Mouse (Mus musculus) limb, embryonic 14.5 days (tissue): ENCODE measurements around the gene Col4a2. TPM values are rescaled to one million over a fixed set of nuclear protein-coding genes. Genes with fewer than 3 reads are reported as not detected.

Experiments used
- ATAC-seq: fragments of 200-750 bp; cut with Nextera tagmentation; 2 replicates; pipeline ENCODE4 v1.8.0; 2017; ENCODE audit warnings: low read depth, moderate number of reproducible peaks, moderate TSS enrichment; ENCODE audit not compliant: low FRiP score
- DNase-seq: peaks from one replicate; pipeline ENCODE4 v3.0.0-alpha.2; 2015; ENCODE audit warnings: low spot score
- H3K27ac ChIP-seq: fragments of 300-500 bp; sonication (generic); replicated peaks from 2 replicates; pipeline ENCODE4 v1.5.1; 2014; ENCODE audit warnings: low read depth, mild to moderate bottlenecking, low read length, moderate library complexity, mixed read lengths
- H3K27me3 ChIP-seq: fragments of 300-500 bp; sonication (generic); 2 replicates; pipeline ENCODE4 v1.6.1; 2014; ENCODE audit warnings: low read length, mixed read lengths; ENCODE audit not compliant: control insufficient read depth, insufficient read depth
- H3K36me3 ChIP-seq: fragments of 300-500 bp; sonication (generic); 2 replicates; pipeline ENCODE4 v1.6.1; 2014; ENCODE audit warnings: mild to moderate bottlenecking, low read length, moderate library complexity, mixed read lengths; ENCODE audit not compliant: control insufficient read depth, insufficient read depth
- H3K4me1 ChIP-seq: fragments of 300-500 bp; sonication (generic); 2 replicates; pipeline ENCODE4 v1.6.1; 2014; ENCODE audit warnings: antibody characterized with exemption, low read length, mixed read lengths; ENCODE audit not compliant: control insufficient read depth, insufficient read depth
- H3K4me2 ChIP-seq: fragments of 300-500 bp; sonication (generic); replicated peaks from 2 replicates; pipeline ENCODE4 v1.6.1; 2014; ENCODE audit warnings: low read depth, mild to moderate bottlenecking, low read length, moderate library complexity; ENCODE audit not compliant: severe bottlenecking
- H3K4me3 ChIP-seq: fragments of 300-500 bp; sonication (generic); replicated peaks from 2 replicates; pipeline ENCODE4 v1.5.1; 2014; ENCODE audit warnings: low read length
- H3K9ac ChIP-seq: fragments of 300-500 bp; sonication (generic); 2 replicates; pipeline ENCODE4 v1.6.1; 2014; ENCODE audit warnings: mild to moderate bottlenecking, low read depth, low read length, moderate library complexity; ENCODE audit not compliant: severe bottlenecking
- H3K9me3 ChIP-seq: fragments of 300-500 bp; sonication (generic); 2 replicates; pipeline ENCODE4 v1.6.1; 2016; ENCODE audit warnings: low read length; ENCODE audit not compliant: control insufficient read depth
- POLR2A ChIP-seq: fragments of 200-500 bp; IDR thresholded peaks from 2 replicates; pipeline ENCODE4 v1.8.0; 2012; ENCODE audit warnings: inconsistent platforms, mild to moderate bottlenecking, moderate library complexity, borderline replicate concordance; ENCODE audit not compliant: insufficient read depth, insufficient read length; ENCODE audit errors: extremely low read depth
- WGBS: fragments of 180-500 bp; shearing (Covaris S2); extraction: QIAGEN DNeasy Blood & Tissue Kit; methylation state at CpG from one replicate; pipeline ENCODE4 v1.1.7; 2014; 5-methylcytosine and 5-hydroxymethylcytosine counted together
- polyA plus RNA-seq, 2 experiments: library from polyadenylated mRNA; depleted of rRNA in 1 of 2; stranded (reverse) in 1 of 2; unstranded in 1 of 2; fragments of >200 nt; fragmentation: Nextera tagmentation in 1 of 2; extraction: Ambion mirVana in 1 of 2; gene quantifications; 2 replicates each; pipeline versions ENCODE4 v1.2.1 to v1.2.3; 2012 to 2014

Gene Col4a2
- polyA plus RNA-seq, 2 experiments: 76.4 to 89.0 TPM

DNA sequence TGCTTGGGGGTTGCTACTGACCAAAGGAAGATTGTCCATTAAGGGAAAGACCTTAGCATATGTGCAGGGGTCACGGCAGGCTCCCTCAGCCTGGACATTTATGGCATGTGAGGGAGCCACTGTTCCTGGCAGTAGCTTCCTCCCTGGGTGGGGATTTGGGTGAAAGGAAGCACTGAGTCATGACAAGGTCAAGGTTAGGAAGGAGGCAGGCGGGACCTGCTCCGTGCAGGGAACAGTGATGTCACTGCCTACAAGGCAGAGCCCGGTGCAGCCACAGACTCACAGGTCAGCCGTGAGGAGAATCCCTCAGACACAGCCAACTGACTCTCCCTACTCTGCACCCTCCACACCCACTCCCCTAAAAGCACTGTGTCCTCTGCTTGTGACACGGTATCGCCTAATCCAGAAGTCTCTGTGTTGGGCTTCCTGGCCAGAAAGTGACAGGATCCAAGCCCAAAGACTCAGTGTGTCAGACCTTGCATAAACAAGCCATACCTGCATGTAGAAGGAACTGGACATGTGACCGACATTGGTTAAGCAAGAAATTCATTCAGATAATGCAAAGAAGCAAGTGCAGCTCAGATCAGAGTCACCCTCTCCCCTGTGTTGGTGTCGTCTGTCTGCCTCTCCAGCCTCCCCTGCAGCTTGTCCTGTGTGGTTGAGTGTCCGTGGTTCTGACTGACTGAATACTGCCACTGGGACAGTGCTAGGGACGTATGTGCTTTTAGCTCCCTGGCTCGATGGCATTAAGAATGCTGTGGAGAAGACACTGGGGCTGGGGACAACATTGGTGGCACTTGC is 27.9 kb downstream of the Col4a2 start:
- Histone ChIP-seq H3K27me3 (no peaks in the 10 kb centered on the region), H3K27ac (no peak overlapping the region), H3K4me3 (no peak overlapping the region), H3K4me1 (peaks cover 13% of the 10 kb centered on the region), H3K9ac (no peak overlapping the region; the same call in 1 of the 2 replicates), H3K36me3 (no peaks in the 10 kb centered on the region), H3K9me3 (no peaks in the 10 kb centered on the region), H3K4me2 (no peak overlapping the region)
- DNase-seq (no peak), ATAC-seq (no peak)
- 62% methylated on average over 12 of the region's 12 CpGs for WGBS
- no peak for TF ChIP-seq POLR2A

- Histone ChIP-seq H3K4me3 (no peak overlapping the region), H3K4me1 (peaks cover 13% of the 10 kb centered on the region), H3K4me2 (no peak overlapping the region), H3K9ac (no peak overlapping the region), H3K27me3 (no peaks in the 10 kb centered on the region), H3K36me3 (no peaks in the 10 kb centered on the region), H3K27ac (no peak overlapping the region), H3K9me3 (no peaks in the 10 kb centered on the region)
- TF ChIP-seq POLR2A: no peak
- WGBS: 69% methylated on average over 3 of the region's 3 CpGs
- DNase-seq: no peak
- ATAC-seq: no peak
Observed at GRCm38 (mm10) chr8:11341111-11341566, 28.5 kb downstream of the Col4a2 start.

DNA sequence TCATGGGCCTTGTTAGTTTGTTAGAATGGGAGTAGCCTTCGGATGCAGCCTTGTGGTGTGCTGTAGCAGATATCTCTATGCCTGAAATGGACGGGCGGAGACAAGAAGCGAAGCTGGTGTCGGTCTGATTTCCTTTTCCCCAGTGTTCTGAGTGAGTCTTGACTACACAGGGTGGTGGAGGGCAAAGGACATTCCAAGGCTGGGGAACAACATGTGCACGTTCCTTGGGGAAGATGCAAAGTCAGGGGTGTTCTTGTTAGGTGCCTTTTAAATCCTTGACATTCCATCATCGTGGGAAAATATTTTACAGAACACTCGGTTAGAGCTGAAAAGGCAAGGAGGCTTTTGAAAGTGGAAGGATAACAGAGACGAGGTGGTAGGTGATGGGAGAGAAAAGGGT is 31.9 kb downstream of the Col4a2 start:
- Histone ChIP-seq H3K9me3 (no peaks in the 10 kb centered on the region), H3K36me3 (no peaks in the 10 kb centered on the region), H3K27ac (no peak overlapping the region), H3K4me3 (no peak overlapping the region), H3K27me3 (no peaks in the 10 kb centered on the region), H3K9ac (no peak overlapping the region), H3K4me2 (no peak overlapping the region), H3K4me1 (peaks cover 16% of the 10 kb centered on the region)
- WGBS: 71% methylated on average over 9 of the region's 9 CpGs
- TF ChIP-seq POLR2A: no peak
- ATAC-seq: no peak
- DNase-seq: no peak

GRCm38 (mm10) chr8:11346225-11346624 is 33.6 kb downstream of the Col4a2 start:
- peaks cover 13% of the 10 kb centered on the region for H3K4me1 ChIP-seq
- no peaks in the 10 kb centered on the region for H3K36me3 ChIP-seq
- no peak overlapping the region for H3K4me3 ChIP-seq
- TF ChIP-seq POLR2A: no peak
- DNase-seq (no peak), ATAC-seq (no peak)
- H3K9ac ChIP-seq: no peak overlapping the region
- WGBS: 82% methylated on average over 10 of the region's 10 CpGs
- no peak overlapping the region for H3K4me2 ChIP-seq
- H3K27me3 ChIP-seq: no peaks in the 10 kb centered on the region
- no peak overlapping the region for H3K27ac ChIP-seq
- H3K9me3 ChIP-seq: no peaks in the 10 kb centered on the region

GRCm38 (mm10) chr8:11347699-11348098 is 35.1 kb downstream of the Col4a2 start:
- no peaks in the 10 kb centered on the region for H3K9me3 ChIP-seq
- peaks cover 18% of the 10 kb centered on the region for H3K4me1 ChIP-seq
- no peak for TF ChIP-seq POLR2A
- DNase-seq (no peak), ATAC-seq (no peak)
- H3K36me3 ChIP-seq: no peaks in the 10 kb centered on the region
- 70% methylated on average over 9 of the region's 9 CpGs for WGBS
- no peak overlapping the region for H3K4me2 ChIP-seq
- no peaks in the 10 kb centered on the region for H3K27me3 ChIP-seq
- 0 out of 2 replicates have a peak overlapping the region, but pooled peaks have one; percentile 29 for H3K27ac ChIP-seq
- H3K9ac ChIP-seq: no peak overlapping the region
- H3K4me3 ChIP-seq: no peak overlapping the region
